Mouse (Mus musculus): Measurements from ENCODE around the gene Odf4.

DNA sequence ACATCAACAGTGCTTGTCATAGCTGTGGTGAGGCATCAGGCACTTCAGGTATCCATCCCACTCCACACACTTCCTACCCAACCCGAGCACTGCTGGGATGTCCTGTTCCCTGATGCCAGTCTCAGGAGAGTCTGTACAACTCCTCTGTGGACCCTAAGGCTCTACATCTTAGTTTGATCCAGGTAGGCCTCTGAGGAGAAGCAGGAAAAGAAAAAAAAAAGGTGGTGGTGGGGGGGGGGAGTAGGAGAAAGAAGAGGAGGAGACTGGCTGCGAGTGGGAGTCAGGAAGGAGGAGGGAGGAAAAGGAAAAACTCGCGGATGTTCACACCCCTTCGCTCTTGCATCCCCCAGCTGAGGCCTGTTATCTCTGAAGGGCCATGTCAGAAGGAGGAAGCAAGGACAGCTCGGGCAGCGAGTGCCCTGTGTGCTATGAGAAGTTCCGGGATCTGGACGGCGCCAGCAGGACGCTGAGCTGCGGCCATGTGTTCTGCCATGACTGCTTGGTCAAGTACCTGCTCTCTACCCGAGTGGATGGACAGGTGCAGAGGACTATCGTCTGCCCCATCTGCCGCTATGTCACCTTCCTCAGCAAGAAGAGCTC, 34.5 kb downstream of the Odf4 start:
- no peak for TF ChIP-seq EP300 (IDR thresholded peaks at IDR 0.05; ENCODE audit: low read depth)
- no peak for TF ChIP-seq CTCF (IDR thresholded peaks at IDR 0.05; ENCODE audit: low read depth)

Measured in heart, postnatal 0 days (tissue).